Mouse (Mus musculus): ENCODE results near the gene Zdhhc5.
"Not testable (repeated sequence)": the region's sequence is repeated elsewhere in the genome, so short reads cannot be mapped to it uniquely, and the experiment has no call there.

Zdhhc5 gene

DNA sequence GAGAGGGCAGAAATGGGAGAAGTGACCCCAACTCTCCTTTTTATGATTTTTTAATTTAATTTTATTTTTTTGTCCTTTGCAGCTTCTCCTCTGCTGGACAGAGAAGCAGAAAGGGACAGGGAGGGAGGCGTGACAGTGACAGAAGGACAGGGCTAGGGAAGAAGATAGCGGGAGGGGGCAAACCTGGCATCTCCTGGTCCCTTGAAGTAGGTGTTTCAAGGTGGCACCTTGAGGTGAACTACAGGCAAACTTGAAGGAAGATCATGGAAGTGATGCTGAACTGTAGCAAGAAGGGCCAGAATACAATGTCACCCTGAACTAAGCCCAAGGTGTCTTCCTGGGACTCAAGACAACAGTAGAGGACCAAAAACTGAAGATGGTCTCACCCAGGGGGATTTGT lies 19.9 kb upstream of the Zdhhc5 start:
- no peak for DNase-seq (ENCODE audit: low spot score in 2 of 2)

GRCm38 (mm10) chr2:84734351-84734864 lies 19.4 kb upstream of the Zdhhc5 start:
- DNase-seq (ENCODE audit: low spot score in 2 of 2): no peak

GRCm38 (mm10) chr2:84733579-84734300 lies 18.8 kb upstream of the Zdhhc5 start, which contains the start of gene Ypel4:
Ypel4 (plus strand) TSS chr2:84734058.
- DNase-seq (ENCODE audit: low spot score in 2 of 2): peak; percentile 64

GRCm38 (mm10) chr2:84732394-84732793 lies 17.4 kb upstream of the Zdhhc5 start:
- DNase-seq (ENCODE audit: low spot score in 2 of 2): no peak

GRCm38 (mm10) chr2:84731206-84731605 lies 16.2 kb upstream of the Zdhhc5 start:
- no peak for DNase-seq (ENCODE audit: low spot score in 2 of 2)

DNA sequence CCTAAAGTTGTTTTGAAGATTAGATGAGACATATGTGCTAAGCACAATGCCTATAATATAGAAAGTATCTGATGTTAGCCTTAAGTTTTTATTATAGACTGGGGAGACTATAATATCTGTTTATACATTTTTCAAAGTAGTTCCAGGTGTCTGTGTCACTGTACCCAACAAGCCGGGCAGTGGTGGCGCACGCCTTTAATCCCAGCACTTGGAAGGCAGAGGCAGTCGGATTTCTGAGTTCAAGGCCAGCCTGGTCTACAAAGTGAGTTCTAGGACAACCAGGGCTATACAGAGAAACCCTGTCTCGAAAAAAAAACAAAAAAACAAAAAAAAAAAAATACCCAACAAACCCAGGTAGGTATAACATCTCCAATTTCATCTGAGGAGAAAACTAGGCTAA lies 13.2 kb upstream of the Zdhhc5 start:
- DNase-seq (ENCODE audit: low spot score in 2 of 2): not testable (repeated sequence)

GRCm38 (mm10) chr2:84727172-84727858 lies 12.3 kb upstream of the Zdhhc5 start, which contains the start of gene Clp1:
Clp1 (minus strand) TSS chr2:84727350.
- peak; percentile 90 to 94 for DNase-seq (ENCODE audit: low spot score in 2 of 2)

DNA sequence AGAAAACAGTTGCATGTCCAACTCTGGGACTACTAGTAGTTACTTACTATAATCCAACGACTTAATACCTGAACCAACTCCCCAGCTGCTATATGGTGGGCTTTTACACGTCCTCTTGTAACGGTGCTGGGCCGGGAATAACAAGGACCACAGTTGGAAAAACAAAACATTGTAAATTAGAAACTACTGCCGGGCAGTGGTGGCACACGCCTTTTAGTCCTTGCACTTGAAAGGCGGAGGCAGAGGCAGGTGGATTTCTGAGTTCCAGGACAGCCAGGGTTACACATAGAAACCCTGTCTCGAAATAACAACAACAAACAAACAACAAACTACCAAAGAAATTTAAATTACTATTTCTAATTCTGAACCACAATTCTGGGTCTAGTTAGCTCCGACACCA lies 11.7 kb upstream of the Zdhhc5 start:
- no peak for DNase-seq (ENCODE audit: low spot score in 2 of 2)

DNA sequence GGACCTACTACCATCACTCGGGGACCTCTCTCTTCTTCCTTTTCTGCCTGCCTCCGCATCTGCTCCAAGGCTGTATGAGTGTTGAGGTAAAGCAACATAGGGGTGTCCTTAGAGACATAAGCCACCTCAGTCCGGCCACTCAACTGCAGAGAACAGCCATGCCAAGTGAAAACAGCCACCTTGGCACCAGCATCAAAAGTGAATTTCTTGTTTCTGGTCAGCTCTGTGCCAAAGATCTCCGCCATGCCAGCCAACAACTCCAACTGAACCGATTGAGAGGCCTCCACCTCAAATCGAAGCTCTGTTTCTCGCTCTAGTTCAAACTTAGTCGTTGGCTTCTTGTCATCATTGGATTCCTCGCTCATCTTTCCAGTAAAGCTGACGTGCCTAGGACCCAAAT lies 10.8 kb upstream of the Zdhhc5 start:
- DNase-seq (ENCODE audit: low spot score in 2 of 2): no peak

GRCm38 (mm10) chr2:84723856-84724255 lies 8.9 kb upstream of the Zdhhc5 start:
- DNase-seq (ENCODE audit: low spot score in 2 of 2): peak in 1 of 2 experiments; percentile 17

GRCm38 (mm10) chr2:84721182-84721581 lies 6.2 kb upstream of the Zdhhc5 start:
- DNase-seq (ENCODE audit: low spot score in 2 of 2): no peak

DNA sequence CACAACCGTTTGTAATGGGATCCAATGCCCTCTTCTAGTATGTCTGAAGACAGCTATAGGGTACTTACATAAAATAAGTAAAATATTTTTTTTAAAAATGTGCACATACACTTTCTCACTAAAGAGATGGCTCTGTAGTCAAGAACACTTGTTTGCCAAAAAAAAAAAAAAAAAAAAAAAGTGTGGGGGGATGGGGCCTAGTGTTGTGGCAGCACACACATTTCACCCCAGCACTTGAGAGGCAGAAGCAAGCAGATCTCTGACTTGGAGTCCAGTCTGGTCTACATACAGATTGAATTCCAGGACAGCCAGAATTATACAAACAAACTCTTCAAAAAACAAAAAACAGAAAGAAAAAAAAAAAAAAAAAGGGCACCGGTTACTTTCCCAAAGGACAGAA lies 5.7 kb upstream of the Zdhhc5 start:
- DNase-seq (ENCODE audit: low spot score in 2 of 2): no peak

- DNase-seq (ENCODE audit: low spot score in 2 of 2): no peak
Observed at GRCm38 (mm10) chr2:84717357-84717756, 2.4 kb upstream of the Zdhhc5 start.

DNA sequence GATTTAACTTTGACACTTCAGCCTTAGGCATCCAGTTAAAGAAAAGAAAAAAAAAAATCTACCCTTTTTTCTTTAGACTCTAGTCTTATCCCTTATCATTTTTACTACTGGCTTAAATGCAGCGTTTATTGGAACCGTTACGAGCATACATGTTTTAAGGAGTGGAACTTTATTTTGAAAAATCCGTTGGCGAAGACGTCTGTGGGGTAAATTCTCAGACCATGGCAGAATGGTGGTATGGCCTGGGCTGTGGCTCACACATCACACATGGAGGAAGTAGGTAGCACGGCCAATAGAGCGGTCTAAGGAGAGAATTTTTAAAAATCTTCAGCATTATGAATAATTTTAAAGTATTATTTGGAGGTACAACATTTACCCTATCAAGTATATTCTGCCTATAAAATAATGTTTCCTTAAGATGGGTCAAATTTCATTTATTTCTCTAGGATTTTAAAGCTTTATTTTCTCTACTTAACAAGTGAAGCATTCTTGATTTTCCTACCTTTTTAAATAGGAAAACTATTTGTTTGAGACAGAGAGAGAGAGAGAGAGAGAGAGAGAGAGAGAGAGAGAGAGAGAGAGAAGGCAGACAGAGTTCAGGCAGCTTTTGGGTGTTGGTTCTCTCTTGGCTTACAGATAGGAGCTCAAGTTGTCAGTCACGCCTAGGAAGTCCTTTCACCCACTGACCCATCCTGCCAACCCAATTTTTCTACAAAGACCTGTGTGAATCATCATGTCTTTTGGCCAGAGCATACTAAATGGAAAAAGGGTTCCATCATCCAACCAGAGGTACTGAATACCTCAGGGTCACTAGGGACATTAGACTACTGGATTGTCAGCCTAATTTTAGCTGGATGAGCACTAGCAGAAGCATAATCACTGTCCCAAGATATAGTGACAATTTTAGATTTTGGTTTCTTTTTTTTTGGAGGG lies 1.7 kb upstream of the Zdhhc5 start:
- no peak for DNase-seq (ENCODE audit: low spot score in 2 of 2)

GRCm38 (mm10) chr2:84715562-84716361 lies 782 bp upstream of the Zdhhc5 start:
- DNase-seq (ENCODE audit: low spot score in 2 of 2): peak in 1 of 2 experiments; percentile 46

DNA sequence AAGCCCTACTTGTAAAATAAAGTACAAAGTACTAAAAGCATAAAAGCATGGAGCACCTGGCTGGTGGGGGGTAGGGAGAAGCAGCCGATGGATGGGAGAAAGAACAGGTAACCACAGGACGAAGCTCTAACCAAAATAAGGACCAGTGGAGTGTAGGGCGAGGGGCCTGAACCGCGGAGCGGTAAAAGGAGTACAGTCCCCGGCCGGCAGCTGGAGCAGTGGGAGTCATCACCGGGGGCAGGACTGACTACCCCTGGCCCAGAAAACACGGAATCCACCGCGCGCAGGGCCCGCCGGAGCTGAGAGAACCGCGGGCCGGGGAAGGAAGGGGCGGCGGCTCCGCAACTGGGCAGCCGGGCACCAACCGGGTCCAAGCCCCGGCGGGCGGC lies 564 bp downstream of the Zdhhc5 start:
- DNase-seq (ENCODE audit: low spot score in 2 of 2): no peak

- DNase-seq (ENCODE audit: low spot score in 2 of 2): no peak
Observed at GRCm38 (mm10) chr2:84711898-84712297, 3.1 kb downstream of the Zdhhc5 start.

DNA sequence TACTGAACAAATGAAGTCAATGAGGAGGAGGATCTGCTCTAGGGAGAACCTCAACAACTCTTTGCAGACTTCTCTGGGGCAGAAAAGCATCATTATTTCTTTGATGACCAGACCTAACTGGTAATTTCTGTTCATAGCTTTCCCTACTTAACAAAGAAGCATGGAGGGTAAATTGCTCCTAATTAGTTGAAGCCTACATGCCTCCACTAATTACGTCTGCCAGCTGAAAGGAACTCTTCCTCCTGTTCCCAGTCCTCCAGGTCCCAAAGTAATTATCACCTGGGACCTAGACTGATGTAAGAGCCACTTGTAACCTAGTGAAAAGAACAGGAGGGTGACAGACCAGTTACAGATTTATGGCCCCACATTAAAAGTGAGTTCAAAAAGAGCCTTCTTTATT lies 7.5 kb downstream of the Zdhhc5 start:
- DNase-seq (ENCODE audit: low spot score in 2 of 2): no peak

DNA sequence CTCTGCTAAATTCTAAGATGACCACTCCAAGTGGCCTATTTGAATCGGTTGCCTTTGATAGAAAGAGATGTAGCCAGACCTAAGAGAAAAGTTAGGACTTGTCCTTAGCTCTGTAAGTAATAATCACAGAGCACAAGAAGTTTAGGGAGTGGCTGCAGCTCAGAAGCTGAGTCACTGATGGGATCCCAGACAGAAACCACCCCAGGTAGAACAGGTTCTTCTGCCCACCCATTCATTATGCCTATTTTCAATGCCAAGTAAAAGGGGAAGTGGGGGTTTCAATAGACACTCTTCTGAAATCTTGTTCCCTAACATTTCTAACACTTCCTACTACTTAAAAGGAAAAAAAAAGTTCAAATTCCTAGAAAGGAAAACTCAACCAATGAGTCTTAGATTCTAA lies 9.7 kb downstream of the Zdhhc5 start:
- no peak for DNase-seq (ENCODE audit: low spot score in 2 of 2)

- no peak for DNase-seq (ENCODE audit: low spot score in 2 of 2)
Observed at GRCm38 (mm10) chr2:84704329-84704728, 10.7 kb downstream of the Zdhhc5 start.

DNA sequence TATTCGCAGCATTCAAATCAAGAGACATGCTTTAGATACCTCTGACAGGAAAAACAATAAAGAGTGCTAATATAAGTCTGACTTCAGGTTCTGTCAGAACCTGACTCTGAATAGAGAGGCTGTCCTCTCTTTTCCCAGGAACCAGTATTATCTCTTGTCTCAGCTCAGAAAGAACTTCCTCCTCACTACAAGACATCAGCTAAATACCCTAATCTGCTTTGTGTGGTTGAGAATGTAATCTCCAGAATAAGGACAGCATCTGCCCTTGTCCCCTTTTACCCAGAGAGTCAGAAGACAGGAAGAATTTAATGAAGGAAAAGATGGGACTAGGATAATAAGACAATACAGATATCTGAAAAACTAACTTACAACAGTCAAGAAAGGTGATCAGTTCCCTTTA lies 11.5 kb downstream of the Zdhhc5 start:
- no peak for DNase-seq (ENCODE audit: low spot score in 2 of 2)

Measured in natural killer cell, adult 2 months (primary cell).